Mouse (Mus musculus) gonadal fat pad, adult 2 months (tissue): ENCODE measurements at regions not wholly inside any gene's neighbourhood (a gene's known extent, or its start where the extent isn't known, plus 50 kb on each side); places are given as distances from the start of the nearest gene placed in this dataset.

ENCODE experiments used
- DNase-seq: peaks from one replicate; pipeline ENCODE4 v3.0.0-alpha.2; 2012; ENCODE audit warnings: low read depth

GRCm38 (mm10) chr1:157957506-157957905 lies 398.6 kb downstream of the Brinp2 start:
- DNase-seq, result no peak

GRCm38 (mm10) chr1:157964461-157964860 lies 391.7 kb downstream of the Brinp2 start:
- DNase-seq, result no peak

GRCm38 (mm10) chr1:157969635-157970111 lies 386.5 kb downstream of the Brinp2 start:
- no peak for DNase-seq

GRCm38 (mm10) chr1:157973373-157974232 lies 382.5 kb downstream of the Brinp2 start:
- no peak for DNase-seq

- DNase-seq, result no peak
Observed at GRCm38 (mm10) chr1:157974656-157975055, 381.5 kb downstream of the Brinp2 start.

- DNase-seq, result no peak
Observed at GRCm38 (mm10) chr1:158019161-158019560, 337.0 kb downstream of the Brinp2 start.

- no peak for DNase-seq
Observed at GRCm38 (mm10) chr1:158039756-158040155, 316.4 kb downstream of the Brinp2 start.

- no peak for DNase-seq
Observed at GRCm38 (mm10) chr1:158040334-158040733, 315.8 kb downstream of the Brinp2 start.

- DNase-seq, result no peak
Observed at GRCm38 (mm10) chr1:158052644-158053043, 303.5 kb downstream of the Brinp2 start.

- no peak for DNase-seq
Observed at GRCm38 (mm10) chr1:158054961-158055360, 301.2 kb downstream of the Brinp2 start.

- DNase-seq, result no peak
Observed at GRCm38 (mm10) chr1:158056994-158057630, 299.0 kb downstream of the Brinp2 start.

- no peak for DNase-seq
Observed at GRCm38 (mm10) chr1:158057789-158058188, 298.3 kb downstream of the Brinp2 start.

- no peak for DNase-seq
Observed at GRCm38 (mm10) chr1:158061995-158062394, 294.1 kb downstream of the Brinp2 start.

GRCm38 (mm10) chr1:158082181-158082580 lies 273.9 kb downstream of the Brinp2 start:
- no peak for DNase-seq

GRCm38 (mm10) chr1:158085856-158086255 lies 270.3 kb downstream of the Brinp2 start:
- DNase-seq, result peak; percentile 51

- DNase-seq, result no peak
Observed at GRCm38 (mm10) chr1:158097500-158097899, 258.6 kb downstream of the Brinp2 start.

GRCm38 (mm10) chr1:158119708-158120107 lies 236.4 kb downstream of the Brinp2 start:
- no peak for DNase-seq

GRCm38 (mm10) chr1:158124902-158125301 lies 231.2 kb downstream of the Brinp2 start:
- no peak for DNase-seq

- DNase-seq, result no peak
Observed at GRCm38 (mm10) chr1:158126272-158126671, 229.9 kb downstream of the Brinp2 start.

GRCm38 (mm10) chr1:158129243-158129770 lies 226.8 kb downstream of the Brinp2 start:
- no peak for DNase-seq

- DNase-seq, result peak; percentile 12
Observed at GRCm38 (mm10) chr1:158147525-158147924, 208.6 kb downstream of the Brinp2 start.

GRCm38 (mm10) chr1:158148035-158148434 lies 208.1 kb downstream of the Brinp2 start:
- DNase-seq, result no peak

- DNase-seq, result no peak
Observed at GRCm38 (mm10) chr1:158161111-158161510, 195.0 kb downstream of the Brinp2 start.
